ENCODE assay signal across 14 mouse cellular contexts in the genomic region with DNA sequence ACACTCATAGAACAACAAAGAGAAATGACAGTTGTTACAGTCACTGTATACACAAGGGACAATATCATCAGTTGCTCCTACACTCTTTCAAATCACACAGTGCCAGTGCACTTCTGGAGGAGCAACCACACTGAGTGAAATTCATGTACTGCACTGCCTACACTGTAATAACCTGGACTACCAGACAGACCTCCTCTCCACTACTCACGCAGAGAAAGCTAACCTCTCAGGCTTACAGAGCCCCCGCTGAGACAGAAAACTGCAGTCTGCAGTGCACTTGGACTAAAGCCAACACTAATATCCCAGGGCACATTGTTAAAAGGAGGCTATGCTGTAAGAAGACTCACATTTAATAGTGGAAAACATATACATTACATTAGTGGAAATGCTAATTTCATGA.
A peak's percentile ranks its signal among the peaks of the same experiment; 100 is the strongest.
DNase-seq lines count a peak whose midpoint lies in the region; ATAC-seq and TF ChIP-seq lines count a peak whose summit lies in the region.
"Had no signal": no experiment of that assay in that cellular context is flagged by ENCODE, and none has a peak within 500 bp of the region (broad histone marks: within the 10 kb centered on the region; RNA-seq: fewer than 3 reads in every experiment).

No protein-coding gene starts in this region.

- no peak overlapping the region for H3K27ac ChIP-seq in lung, embryonic 14.5 days (ENCODE audit: low read depth)
- H3K27ac ChIP-seq in lung, postnatal 0 days (ENCODE audit: low read length), result no peak overlapping the region
- no peak overlapping the region for H3K27ac ChIP-seq in forebrain, embryonic 16.5 days (ENCODE audit: low read length)
- H3K27ac ChIP-seq in neural tube, embryonic 14.5 days (ENCODE audit: low read depth, low read length), result no peak overlapping the region
- H3K27ac ChIP-seq in liver, postnatal 0 days (ENCODE audit: low read depth), result no peak overlapping the region
- H3K27ac ChIP-seq: kidney, embryonic 15.5 days; left cerebral cortex, adult 2 months had no signal

- no peak for TF ChIP-seq EP300 in lung, postnatal 0 days (IDR thresholded peaks at IDR 0.05)
- no peak for TF ChIP-seq EP300 in liver, postnatal 0 days (IDR thresholded peaks at IDR 0.05; ENCODE audit: low read depth)

- H3K9me3 ChIP-seq in lung, embryonic 14.5 days (ENCODE audit: low read depth, low read length), result no peaks in the 10 kb centered on the region
- H3K9me3 ChIP-seq in lung, postnatal 0 days (ENCODE audit: low read length), result no peaks in the 10 kb centered on the region
- H3K9me3 ChIP-seq in forebrain, embryonic 16.5 days (ENCODE audit: control insufficient read depth, low read length), result no peaks in the 10 kb centered on the region
- no peaks in the 10 kb centered on the region for H3K9me3 ChIP-seq in neural tube, embryonic 14.5 days (ENCODE audit: control insufficient read depth, low read length)
- no peaks in the 10 kb centered on the region for H3K9me3 ChIP-seq in liver, postnatal 0 days (ENCODE audit: low read length)
- H3K9me3 ChIP-seq: kidney, embryonic 15.5 days had no signal

- H3K9ac ChIP-seq in lung, embryonic 14.5 days, result no peak overlapping the region
- no peak overlapping the region for H3K9ac ChIP-seq in lung, postnatal 0 days (replicated peaks; ENCODE audit: low read depth)
- no peak overlapping the region for H3K9ac ChIP-seq in forebrain, embryonic 16.5 days (replicated peaks; ENCODE audit: low read depth, low read length)
- no peak overlapping the region for H3K9ac ChIP-seq in neural tube, embryonic 14.5 days (replicated peaks; ENCODE audit: low read depth, low read length)
- no peak overlapping the region for H3K9ac ChIP-seq in liver, postnatal 0 days (replicated peaks)
- H3K9ac ChIP-seq: kidney, embryonic 15.5 days had no signal

- DNase-seq in embryo, embryonic 11 days, result peak; percentile 33
- DNase-seq in embryo, embryonic 10 days (ENCODE audit: low spot score), result no peak
- DNase-seq in lung, embryonic 14.5 days, result peak; percentile 60
- no peak for DNase-seq in lung, postnatal 0 days (ENCODE audit: low spot score)
- DNase-seq in liver, postnatal 0 days, result no peak
- DNase-seq in spleen, postnatal 14 days (ENCODE audit: low spot score in 2 of 2), result no peak
- DNase-seq: adrenal gland, adult 8-10 months; heart, postnatal 36 days; lung, adult 18-20 months had no signal

- H3K4me3 ChIP-seq in lung, embryonic 14.5 days (ENCODE audit: low read depth, low read length), result no peak overlapping the region
- no peak overlapping the region for H3K4me3 ChIP-seq in lung, postnatal 0 days (ENCODE audit: low read depth, low read length)
- H3K4me3 ChIP-seq in forebrain, embryonic 16.5 days (replicated peaks; ENCODE audit: low read length), result no peak overlapping the region
- H3K4me3 ChIP-seq in neural tube, embryonic 14.5 days (ENCODE audit: low read depth, low read length), result no peak overlapping the region
- H3K4me3 ChIP-seq in liver, postnatal 0 days (ENCODE audit: low read depth, low read length), result no peak overlapping the region
- H3K4me3 ChIP-seq: erythroblast, embryonic 14.5 days; kidney, embryonic 15.5 days; left cerebral cortex, adult 2 months had no signal

- no peaks in the 10 kb centered on the region for H3K27me3 ChIP-seq in lung, embryonic 14.5 days (ENCODE audit: insufficient read depth, low read length)
- no peaks in the 10 kb centered on the region for H3K27me3 ChIP-seq in lung, postnatal 0 days (replicated peaks; ENCODE audit: insufficient read depth, low read length)
- H3K27me3 ChIP-seq in forebrain, embryonic 16.5 days (replicated peaks; ENCODE audit: control insufficient read depth, insufficient read depth, low read length), result no peaks in the 10 kb centered on the region
- H3K27me3 ChIP-seq in neural tube, embryonic 14.5 days (ENCODE audit: control insufficient read depth, insufficient read depth, low read length), result no peaks in the 10 kb centered on the region
- no peaks in the 10 kb centered on the region for H3K27me3 ChIP-seq in liver, postnatal 0 days (ENCODE audit: insufficient read depth, low read length)
- H3K27me3 ChIP-seq: kidney, embryonic 15.5 days had no signal

- no peaks in the 10 kb centered on the region for H3K36me3 ChIP-seq in lung, embryonic 14.5 days (ENCODE audit: insufficient read depth)
- no peaks in the 10 kb centered on the region for H3K36me3 ChIP-seq in lung, postnatal 0 days (ENCODE audit: insufficient read depth, low read length)
- H3K36me3 ChIP-seq in forebrain, embryonic 16.5 days (ENCODE audit: control insufficient read depth, insufficient read depth), result no peaks in the 10 kb centered on the region
- no peaks in the 10 kb centered on the region for H3K36me3 ChIP-seq in neural tube, embryonic 14.5 days (ENCODE audit: control insufficient read depth, insufficient read depth, low read length)
- H3K36me3 ChIP-seq in liver, postnatal 0 days (replicated peaks; ENCODE audit: insufficient read depth, low read length), result no peaks in the 10 kb centered on the region
- H3K36me3 ChIP-seq: kidney, embryonic 15.5 days had no signal

- ATAC-seq in lung, embryonic 14.5 days (ENCODE audit: insufficient read depth), result peak; percentile 52; the same call in 1 of the 2 replicates
- ATAC-seq in lung, postnatal 0 days, result no peak
- ATAC-seq in forebrain, embryonic 16.5 days, result peak; percentile 38; the same call in 1 of the 2 replicates
- ATAC-seq in neural tube, embryonic 14.5 days (ENCODE audit: low read depth), result peak; percentile 69; the same call in 1 of the 2 replicates
- no peak for ATAC-seq in liver, postnatal 0 days

- TF ChIP-seq CTCF in lung, embryonic 14.5 days (IDR thresholded peaks at IDR 0.05; ENCODE audit: low read depth), result no peak
- no peak for TF ChIP-seq CTCF in lung, postnatal 0 days (IDR thresholded peaks at IDR 0.05)
- TF ChIP-seq CTCF in liver, postnatal 0 days (IDR thresholded peaks at IDR 0.05; ENCODE audit: low read depth), result no peak

- H3K4me2 ChIP-seq in lung, embryonic 14.5 days, result no peak overlapping the region
- no peak overlapping the region for H3K4me2 ChIP-seq in lung, postnatal 0 days (replicated peaks; ENCODE audit: low read depth, low read length)
- no peak overlapping the region for H3K4me2 ChIP-seq in forebrain, embryonic 16.5 days (ENCODE audit: low read length)
- no peak overlapping the region for H3K4me2 ChIP-seq in neural tube, embryonic 14.5 days (ENCODE audit: low read depth, low read length)
- no peak overlapping the region for H3K4me2 ChIP-seq in liver, postnatal 0 days (ENCODE audit: low read depth, low read length)
- H3K4me2 ChIP-seq: kidney, embryonic 15.5 days had no signal

- 16% methylated on average over 2 of the region's 2 CpGs for WGBS in lung, embryonic 14.5 days
- 13% methylated on average over 2 of the region's 2 CpGs for WGBS in lung, postnatal 0 days
- 10% methylated on average over 2 of the region's 2 CpGs for WGBS in forebrain, embryonic 16.5 days
- WGBS in neural tube, embryonic 14.5 days, result 11% methylated on average over 2 of the region's 2 CpGs
- 54% methylated on average over 2 of the region's 2 CpGs for WGBS in liver, postnatal 0 days (ENCODE audit: insufficient replicate concordance)

- H3K4me1 ChIP-seq in lung, embryonic 14.5 days (ENCODE audit: insufficient read depth), result no peaks in the 10 kb centered on the region
- H3K4me1 ChIP-seq in lung, postnatal 0 days (ENCODE audit: insufficient read depth, low read depth, low read length), result no peaks in the 10 kb centered on the region
- peaks cover 4% of the 10 kb centered on the region; the same call in 1 of the 2 replicates for H3K4me1 ChIP-seq in forebrain, embryonic 16.5 days (replicated peaks; ENCODE audit: control insufficient read depth, insufficient read depth, low read length)
- no peaks in the 10 kb centered on the region; the same call in 1 of the 2 replicates for H3K4me1 ChIP-seq in neural tube, embryonic 14.5 days (ENCODE audit: control insufficient read depth, insufficient read depth, low read length)
- H3K4me1 ChIP-seq in liver, postnatal 0 days (ENCODE audit: insufficient read depth), result no peaks in the 10 kb centered on the region
- H3K4me1 ChIP-seq: kidney, embryonic 15.5 days had no signal

Comparison
In these comparisons a context has a peak if more than half of its experiments do, and no peak if none do; other contexts are left out.
1. DNase-seq: peak in embryo, embryonic 11 days (single experiment) and lung, embryonic 14.5 days (single experiment); none in embryo, embryonic 10 days (single experiment), lung, postnatal 0 days (single experiment), liver, postnatal 0 days (single experiment) and spleen, postnatal 14 days (0 of 2).
2. ATAC-seq: peak in lung, embryonic 14.5 days (single experiment), forebrain, embryonic 16.5 days (single experiment) and neural tube, embryonic 14.5 days (single experiment); none in lung, postnatal 0 days (single experiment) and liver, postnatal 0 days (single experiment).